Mouse (Mus musculus) yolk sac, embryonic 10.5 days (tissue): ENCODE measurements around the gene Cpm.
"Not testable (repeated sequence)": the region's sequence is repeated elsewhere in the genome, so short reads cannot be mapped to it uniquely, and the experiment has no call there.

Source experiments
- DNase-seq: peaks from one replicate; pipeline ENCODE4 v3.0.0-alpha.2; 2017; ENCODE audit warnings: low spot score

Cpm gene

DNA sequence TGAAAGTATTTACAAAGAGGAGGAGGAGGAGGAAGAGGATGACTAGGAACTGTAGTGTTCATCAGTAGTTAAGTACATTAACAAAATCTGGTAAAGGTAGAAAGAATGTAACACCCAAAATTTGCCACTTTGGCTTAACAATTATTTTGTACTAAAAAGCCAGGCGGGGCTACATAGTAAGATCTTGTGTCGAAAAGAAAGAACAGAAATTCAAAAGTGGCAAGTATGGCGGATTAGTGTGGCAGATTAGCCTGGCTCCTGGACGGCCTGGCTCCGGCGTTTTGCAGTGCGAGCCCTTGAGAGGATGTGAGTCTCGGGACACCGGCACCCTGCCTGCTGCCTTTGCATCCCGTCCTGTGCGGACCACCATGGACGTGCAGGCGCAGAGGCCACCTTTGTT lies 35.4 kb upstream of the Cpm start:
- no peak for DNase-seq

DNA sequence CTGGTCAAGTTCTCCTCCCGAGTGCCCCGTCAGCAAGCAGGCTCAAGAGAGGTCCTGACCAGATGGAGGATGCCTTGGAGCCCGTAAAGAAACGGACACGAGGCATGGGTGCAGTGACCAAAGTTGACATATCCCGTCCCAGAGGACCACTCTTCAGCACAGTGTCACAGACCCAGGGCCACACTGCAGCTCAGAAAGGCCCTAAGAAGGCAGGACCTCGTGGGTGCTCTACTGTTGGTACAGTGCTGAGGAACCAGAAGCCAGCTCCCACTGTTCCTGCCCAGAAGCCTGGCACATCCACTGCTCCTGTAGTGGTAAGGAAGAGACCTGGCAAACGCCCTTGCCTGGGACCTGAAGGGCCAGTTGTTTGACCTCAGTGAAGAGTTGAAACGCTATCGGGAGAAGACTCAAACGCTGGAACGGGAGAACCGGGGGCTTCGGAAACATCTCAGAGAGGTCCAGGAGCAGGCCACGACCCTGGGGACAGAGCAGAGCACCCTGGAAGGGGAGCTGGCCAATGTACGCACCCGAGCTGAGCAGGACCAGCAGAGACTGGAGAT lies 34.9 kb upstream of the Cpm start:
- DNase-seq: no peak

DNA sequence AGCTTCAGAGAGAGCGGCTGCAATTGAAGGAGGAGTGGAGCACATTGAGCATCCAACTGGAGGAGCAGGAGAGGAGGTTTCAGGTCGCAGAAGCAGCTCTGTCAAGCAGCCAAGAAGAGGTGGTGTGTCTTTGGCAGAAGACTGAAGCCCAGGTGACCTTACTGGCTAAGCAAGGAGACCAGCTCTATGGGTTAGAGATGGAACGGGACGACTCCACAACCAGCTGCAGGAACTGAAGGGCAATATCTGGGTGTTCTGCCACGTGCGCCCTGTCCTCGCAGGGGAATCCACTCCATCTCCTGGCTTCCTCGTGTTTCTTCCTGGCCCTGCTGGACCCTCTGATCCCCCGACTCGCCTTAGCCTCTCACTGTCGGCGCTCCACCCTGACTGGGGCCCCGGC lies 34.4 kb upstream of the Cpm start:
- no peak for DNase-seq

DNA sequence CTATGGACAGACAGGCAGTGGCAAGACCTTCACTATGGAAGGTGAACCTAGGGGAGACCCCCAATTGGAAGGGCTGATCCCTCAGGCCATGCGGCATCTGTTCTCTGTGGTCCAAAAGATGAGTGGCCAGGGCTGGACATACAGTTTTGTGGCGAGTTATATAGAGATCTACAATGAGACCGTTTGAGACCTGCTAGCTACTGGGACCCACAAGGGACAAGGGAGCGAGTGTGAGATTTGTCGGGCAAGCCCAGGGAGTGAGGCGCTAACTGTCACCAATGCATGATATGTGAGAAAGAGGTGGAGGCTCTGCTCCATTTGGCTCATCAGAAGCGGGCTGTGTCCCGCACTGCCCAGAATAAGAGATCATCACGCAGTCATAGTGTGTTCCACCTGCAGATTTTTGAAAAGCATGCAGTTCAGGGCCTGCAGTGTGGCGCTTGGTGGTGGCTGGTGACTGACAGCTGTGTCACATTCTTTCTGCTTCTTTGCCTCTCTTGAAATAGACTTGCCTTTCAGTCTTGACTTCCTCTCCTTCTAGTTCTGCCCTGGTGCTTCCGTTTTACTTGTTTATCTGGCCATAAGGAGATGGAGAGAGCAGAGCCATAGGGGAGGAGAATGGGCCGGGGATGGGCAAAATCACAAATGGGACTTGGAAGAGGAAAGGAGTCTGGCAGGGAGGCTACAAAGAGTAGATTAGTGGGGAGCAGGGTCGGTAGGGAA lies 33.7 kb upstream of the Cpm start:
- DNase-seq: no peak

DNA sequence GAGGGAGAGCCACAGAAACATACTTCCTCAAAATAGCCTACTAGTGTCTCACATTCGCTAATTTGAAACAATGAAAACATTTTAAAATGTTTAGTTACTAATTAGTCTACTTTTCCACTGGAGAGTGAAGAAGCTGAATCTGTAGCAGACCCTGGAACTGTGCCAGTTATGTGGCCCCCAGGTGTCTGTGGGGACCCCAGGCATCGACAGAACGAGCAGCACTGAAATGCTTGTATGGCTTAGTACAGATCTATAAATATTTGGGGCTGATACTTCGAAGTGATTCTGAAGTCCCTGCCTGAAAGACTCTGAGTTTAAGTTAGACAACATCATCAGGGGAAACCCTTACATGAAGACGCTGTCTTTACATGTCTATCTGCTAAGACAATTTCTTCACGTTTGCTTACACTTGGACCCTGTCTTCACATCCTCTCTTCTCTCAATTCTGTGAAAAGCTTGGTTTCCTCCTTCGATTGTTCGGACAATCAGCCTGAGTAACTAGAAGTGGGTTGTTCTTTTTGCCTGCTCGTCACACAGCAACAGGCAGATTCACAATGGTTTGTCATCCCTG lies 33.0 kb upstream of the Cpm start:
- DNase-seq: no peak

DNA sequence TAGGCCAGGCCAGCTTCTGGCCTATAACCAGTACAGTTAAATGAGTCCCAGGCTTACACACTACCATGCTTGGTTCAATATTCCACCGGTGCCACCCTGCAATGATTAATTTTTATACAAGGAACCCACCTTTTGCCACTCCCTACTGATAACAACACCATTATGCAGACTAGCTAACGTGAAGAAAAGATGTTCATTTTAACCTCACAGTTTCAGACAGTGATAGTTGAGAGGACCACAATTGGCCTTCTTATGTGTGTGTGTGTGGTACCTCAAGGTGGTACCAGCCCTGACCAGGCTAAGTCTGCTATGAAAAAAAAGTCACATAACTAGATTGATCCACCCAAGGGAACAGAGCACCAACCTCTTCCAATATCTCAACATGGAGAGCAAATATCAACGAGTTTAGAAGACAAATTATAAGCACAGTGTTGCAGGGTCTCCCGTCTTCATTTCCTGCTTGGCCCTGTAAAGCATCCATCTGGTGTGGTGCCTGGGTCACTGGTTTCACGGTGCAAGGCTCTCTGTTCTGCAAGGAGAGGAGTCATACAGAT lies 32.5 kb upstream of the Cpm start:
- no peak for DNase-seq

DNA sequence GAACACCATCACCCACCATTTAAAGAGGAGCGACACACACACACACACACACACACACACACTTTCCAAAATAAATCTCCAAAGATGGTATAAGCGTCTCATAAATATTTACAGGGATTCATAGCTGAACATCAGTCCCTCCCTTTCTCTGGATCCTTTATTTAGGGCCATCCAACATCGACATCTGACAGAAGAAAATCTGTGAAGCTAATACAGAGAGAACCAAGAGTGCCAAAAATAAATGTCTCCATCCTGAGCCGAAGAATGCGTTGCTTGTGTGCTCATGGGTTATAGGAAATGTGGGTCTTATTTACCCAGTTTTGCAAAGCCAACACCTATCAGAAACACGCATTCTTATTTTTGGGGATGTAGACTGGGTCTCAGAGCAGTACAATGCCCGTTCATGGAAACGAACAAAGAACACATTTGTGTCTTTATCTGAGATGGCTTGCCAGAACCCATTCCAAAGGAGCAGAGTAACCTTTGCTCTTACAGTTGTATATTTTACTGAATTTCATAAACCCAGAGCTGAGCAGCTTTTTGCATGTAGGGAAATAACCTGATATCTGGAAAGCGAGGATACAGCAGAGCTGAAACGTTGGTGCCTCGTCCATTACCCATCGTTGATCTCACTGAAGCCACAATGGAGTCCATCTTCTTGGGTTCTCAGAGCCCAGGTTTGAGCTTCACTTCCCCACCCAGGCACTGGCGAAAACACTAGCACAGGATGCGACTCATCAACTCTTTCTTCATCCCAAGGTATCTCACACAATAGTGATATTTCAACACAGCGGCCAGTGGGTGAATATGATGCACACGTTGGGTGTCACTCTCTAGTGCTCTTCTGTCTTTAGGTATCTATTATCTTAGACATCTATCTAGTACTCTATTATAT lies 31.7 kb upstream of the Cpm start:
- DNase-seq: not testable (repeated sequence)

DNA sequence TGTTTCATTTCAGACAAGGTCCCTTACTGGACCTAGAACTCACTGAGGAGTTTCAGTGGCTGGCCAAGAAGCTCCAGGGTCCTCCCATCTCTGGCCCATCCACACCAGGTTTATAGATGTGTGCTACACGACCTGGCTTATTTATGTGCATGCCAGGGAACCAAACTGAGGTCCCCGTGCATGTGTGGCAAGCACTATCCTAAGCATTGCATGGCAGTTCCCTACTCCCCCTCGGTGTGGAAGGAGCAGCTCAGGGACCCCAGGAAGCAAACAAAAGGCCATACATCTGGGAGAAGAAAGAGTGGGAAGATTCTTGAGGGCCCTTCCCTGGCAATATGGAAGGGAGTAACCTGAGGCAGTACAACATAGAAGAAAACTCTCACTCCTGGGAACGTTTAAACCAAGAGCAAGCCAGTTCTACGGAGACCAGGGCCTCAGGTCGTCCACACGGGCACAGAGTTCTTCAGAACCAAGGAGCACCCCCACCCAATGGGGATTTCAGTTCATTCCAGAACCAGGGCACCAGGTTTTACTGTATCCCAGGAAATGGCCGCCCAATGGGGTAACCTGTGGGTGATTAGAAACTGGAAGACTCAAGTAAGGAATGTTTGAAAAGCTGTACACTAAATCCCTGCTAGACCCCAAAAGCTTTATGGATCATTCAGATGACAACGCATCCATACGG lies 30.9 kb upstream of the Cpm start:
- DNase-seq: no peak

DNA sequence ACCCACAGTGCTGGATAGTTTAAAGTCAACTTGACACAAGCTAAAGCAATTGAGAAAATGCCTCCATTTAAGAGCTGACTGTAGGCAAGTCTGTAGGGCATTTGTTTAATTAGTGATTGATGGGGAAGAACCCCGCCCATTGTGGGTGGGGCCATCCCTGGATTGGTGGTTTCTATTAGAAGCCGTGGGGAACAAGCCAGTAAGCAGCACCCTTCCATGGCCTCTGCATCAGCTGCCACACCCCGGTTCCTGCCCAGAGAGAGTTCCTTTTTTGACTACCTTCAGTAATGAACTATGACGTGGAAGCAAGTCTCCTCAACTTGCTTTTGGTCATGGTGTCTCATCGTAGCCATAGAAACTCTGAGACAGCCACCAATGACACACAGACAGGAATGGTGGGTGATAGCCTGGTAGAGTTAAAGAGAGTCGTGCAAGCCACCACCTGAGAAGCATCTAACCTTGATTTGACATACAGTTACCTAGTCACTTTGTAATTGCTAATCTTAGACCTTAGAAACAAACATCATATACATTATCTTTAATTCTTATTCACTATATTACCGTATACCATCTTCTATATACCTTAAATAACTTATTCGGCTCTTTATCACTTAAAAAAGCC lies 30.2 kb upstream of the Cpm start:
- not testable (repeated sequence) for DNase-seq

DNA sequence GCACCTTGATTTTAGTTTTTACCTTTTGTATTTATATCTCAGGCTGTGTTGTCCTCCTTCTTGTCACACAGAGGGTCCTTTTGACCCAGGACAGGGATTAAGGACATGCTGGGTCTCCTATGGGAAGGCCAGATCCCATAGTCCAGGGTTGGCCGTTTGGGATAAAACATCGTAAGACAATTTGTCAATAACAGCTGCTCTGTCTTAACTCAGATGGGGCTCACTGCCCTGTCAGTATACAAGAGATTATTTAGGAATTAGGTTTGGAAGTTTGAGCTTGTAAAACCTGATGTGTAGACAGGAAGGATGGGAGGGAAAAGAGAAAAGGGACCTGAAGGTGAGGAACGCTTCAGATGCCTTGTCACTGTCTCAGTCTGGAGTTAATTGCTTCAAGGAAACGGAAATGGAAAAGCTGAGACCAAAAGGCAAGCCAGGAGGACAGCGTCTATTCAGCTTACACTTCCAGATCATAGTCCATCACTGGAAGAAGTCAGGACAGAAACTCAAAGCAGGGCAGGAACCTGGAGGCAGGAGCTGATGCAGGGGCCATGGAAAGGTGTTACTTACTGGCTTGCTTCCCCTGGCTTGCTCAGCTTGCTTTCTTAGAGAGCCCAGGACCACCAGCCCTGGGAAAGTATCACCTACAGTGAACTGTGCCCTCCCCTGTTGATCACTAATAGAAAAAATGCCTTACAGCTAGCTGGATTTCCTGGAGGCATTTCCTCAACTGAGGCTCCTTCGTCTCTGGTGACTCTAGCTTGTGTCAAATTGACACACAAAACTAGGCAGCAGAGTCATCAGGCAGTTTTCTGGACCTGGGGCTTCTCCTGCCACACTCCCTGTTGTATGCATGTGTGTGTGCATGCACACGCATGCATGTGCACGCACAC lies 27.9 kb upstream of the Cpm start:
- DNase-seq: no peak

DNA sequence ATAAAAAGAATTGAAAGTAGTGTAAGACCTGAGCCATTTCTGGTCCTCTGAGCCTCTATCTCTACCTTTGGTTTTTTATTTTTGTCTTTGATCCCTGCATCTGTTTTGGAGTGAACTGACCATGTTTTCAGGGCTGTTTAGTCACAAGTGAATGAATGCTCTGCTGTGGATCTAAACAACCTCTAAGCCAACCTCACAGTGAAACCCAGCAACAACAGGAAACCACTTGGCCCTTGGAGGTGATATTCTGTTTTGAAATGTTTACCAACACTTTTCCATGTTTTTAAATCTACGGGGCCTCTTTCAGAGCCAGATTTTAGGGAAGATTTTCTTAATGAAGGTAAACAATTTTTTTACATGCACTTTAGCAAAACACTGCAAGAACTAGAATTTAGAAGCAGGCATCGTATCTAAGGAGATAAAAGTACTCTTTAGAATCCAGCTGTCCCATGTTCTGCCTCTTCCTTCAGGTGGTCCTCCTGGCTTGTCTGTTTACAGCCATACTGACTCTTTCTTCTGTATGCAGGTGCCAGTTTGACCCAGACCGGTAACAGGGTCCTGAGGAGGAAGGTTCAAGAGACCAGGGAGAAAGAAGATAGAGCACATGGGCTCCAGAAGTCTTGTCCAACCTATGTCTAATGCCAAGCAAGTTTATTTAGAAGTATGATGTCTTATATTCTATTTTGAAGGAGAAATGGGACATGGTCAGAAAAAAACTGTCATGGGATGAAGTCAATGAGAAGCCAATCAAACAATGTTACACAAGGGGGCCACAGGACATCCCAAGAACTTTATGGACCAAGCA lies 26.8 kb upstream of the Cpm start:
- DNase-seq: no peak

DNA sequence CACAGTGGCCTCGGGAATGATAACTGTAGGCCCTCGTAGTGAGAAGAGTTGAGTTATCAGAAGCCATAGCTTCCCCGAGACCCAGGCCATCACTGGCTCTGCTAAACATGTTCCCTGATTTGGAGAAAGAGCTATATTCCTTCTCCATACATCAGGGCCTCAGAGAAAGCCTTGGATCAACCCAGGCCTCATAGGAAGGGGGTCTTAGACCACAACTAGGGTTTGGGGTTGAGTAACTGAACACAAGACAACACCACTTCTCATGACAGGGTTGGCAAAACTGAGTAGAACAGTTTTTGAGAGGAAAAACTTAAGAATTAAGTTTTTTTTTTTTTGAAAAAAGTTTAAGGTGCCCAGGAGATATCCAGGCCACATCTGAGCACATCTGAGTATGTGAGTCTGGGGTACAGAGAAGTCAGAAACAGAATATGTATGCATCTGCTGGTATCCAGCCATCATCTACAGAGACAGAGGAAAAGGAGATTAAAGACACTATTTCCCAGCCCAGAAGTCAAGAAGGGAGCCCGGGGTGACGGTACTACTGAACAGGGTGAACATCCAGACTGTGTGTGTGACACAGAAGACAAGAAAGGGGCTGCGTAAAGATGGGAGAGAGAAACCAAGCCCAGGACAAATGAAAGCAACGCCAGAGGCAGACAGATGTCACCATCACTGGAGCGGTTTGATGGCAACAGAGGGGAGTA lies 26.0 kb upstream of the Cpm start:
- no peak for DNase-seq

DNA sequence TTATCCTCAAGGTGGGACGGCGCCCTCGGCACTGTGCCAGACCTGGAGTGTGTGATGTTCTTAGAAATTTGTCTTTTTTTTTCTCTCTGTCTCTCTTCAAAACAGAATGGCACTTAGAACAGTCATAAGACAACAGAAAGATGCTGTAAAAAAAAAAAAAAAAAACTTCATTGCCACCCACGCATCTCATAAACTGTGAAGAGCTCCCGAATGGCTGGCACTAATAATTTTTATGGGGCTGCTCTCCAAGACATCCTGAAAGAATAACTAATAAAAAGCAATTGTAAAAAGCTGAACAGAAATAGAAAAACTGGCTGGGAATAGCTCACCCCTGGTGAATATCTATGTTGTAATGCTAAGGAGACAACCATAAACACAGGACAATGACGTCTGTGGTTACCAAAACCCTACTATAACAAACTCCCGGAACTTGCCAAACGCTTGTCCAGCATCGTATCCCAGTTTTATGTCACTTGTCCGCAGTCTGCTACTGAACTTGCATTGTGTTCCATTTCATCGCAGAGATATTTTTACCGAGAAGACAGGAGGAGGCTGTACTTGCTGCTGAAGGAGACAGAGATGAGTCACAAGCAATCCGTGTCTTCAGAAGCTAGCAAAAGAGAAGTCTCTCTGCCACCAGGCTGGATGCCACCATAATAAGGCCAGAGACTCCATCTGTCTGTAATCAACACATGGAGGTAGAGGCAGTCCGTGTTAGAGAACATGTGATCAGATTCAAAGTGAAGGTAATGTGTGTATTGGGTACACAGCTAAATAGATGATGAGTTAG lies 25.3 kb upstream of the Cpm start:
- no peak for DNase-seq

DNA sequence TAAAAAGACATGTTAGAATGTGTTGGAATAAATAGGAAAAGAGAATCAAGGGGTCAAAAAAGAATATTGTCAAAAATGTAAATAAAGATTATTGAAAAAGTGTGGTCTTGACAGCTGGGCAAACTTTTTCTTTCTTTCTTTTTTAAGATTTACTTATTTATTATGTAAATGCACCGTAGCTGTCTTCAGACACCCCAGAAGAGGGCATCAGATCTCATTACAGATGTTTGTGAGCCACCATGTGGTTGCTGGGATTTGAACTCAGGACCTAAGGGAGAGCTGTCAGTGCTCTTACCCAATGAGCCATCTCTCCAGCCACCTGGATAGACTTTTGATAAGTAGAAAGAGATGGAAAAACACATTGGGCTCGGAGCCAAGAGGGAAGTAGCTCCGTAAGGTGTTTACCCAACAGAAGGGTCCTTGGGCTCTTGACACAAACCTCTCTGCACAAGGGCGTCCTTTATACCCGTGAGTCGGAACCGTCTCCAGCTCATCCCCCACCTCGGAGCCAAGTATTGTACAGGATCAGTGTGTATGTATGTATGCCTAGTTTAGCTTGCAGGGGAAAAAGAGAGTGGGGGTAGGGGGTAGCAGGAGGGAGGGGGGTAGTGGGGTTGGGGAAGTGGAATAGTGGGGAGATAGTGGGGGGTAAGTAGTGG lies 24.5 kb upstream of the Cpm start:
- no peak for DNase-seq

DNA sequence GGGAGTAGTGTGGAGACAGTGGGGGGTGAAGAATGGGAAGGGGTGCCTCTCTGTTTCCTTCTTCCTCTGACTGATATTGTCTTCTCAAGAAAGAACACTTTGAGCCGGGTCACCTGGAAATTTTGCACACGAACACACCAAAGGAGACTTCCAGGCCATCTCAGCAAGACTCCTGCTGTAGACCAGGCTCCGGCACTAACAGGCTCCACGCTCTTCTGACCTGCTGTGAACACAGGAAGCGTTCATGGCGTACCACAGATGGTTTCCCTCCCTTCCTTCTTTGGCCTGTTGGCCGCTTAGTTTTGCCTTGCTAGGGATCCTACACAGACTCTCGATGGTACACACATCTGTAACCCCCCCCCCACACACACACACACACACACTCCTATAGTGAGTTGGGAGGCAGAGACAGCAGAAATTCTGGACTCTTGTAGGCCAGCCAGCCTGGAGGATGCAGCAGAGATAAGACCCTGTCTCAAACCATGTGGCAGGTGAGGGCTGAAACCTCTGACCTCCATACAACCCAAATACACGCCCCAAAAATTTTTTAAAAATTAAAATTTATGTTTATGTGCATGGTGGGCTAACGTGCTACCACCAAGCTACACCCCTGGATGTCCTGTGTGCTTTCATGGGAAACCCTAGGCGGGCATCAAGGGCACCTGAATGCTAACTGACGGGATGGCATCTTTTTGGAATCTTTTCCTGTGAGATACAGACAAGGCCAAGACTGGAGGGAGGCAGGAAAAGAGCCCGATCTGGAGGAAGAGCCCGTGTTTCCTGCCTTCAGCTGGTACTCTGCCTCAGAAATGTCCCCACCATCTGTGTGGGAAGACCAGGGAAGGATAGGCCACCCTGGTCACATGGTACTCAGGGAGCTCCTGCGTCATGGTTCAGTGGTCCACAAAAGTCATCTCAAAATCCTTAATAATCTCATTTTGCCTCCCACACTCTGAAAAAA lies 23.7 kb upstream of the Cpm start:
- no peak for DNase-seq

DNA sequence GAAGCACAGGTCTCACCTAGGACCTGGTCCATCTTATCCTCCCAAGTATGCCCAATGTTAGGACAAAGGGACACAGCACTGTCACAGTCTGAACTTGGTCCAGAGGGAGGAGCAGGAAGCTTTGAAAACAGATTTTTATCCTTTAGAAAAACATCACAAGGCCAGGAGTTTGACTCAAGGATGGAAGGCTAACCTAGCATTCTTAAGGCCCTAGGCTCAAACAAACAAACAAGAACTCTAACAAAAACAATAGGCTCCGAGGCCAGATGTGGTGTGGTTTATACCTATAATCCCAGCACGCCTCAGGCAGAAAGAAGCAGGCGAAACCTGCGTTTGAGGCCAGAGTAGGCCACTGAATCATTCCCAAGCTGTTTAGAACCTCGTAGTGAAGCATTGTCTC lies 22.9 kb upstream of the Cpm start:
- no peak for DNase-seq
